Mouse (Mus musculus) heart, adult 2 months (tissue): Measurements from ENCODE around the gene Soga1. TPM values are rescaled to one million over a fixed set of nuclear protein-coding genes. Genes with fewer than 3 reads are reported as not detected.

Experiments
- DNase-seq, 2 experiments: peaks; one replicate each; pipeline ENCODE4 v3.0.0; 2021
- H3K27ac ChIP-seq: fragments of 200-600 bp; 2 replicates; pipeline ENCODE4 v1.8.1; 2022
- H3K27me3 ChIP-seq: fragments of 200-500 bp; 2 replicates; pipeline ENCODE4 v1.6.1; 2012; ENCODE audit warnings: mild to moderate bottlenecking, low read length, inconsistent platforms, mixed read lengths; ENCODE audit not compliant: control insufficient read depth, insufficient read depth
- H3K36me3 ChIP-seq: fragments of 200-500 bp; 2 replicates; pipeline ENCODE4 v1.6.1; 2012; ENCODE audit warnings: low read length, inconsistent platforms; ENCODE audit not compliant: control insufficient read depth, insufficient read depth
- H3K4me1 ChIP-seq: fragments of 200-500 bp; 2 replicates; pipeline ENCODE4 v1.6.1; 2011; ENCODE audit warnings: low read length; ENCODE audit not compliant: control insufficient read depth, insufficient read depth
- H3K4me3 ChIP-seq: fragments of 200-600 bp; 2 replicates; pipeline ENCODE4 v1.8.1; 2022
- H3K79me2 ChIP-seq: fragments of 200-500 bp; replicated peaks from 2 replicates; pipeline ENCODE4 v1.6.1; 2012; ENCODE audit warnings: mild to moderate bottlenecking, inconsistent platforms, low read length, moderate library complexity, mixed read lengths; ENCODE audit not compliant: control insufficient read depth, insufficient read depth
- H3K9ac ChIP-seq: fragments of 200-500 bp; 2 replicates; pipeline ENCODE4 v1.6.1; 2012; ENCODE audit warnings: low read depth, mild to moderate bottlenecking, control low read depth, inconsistent platforms, low read length, mixed read lengths
- CTCF ChIP-seq: fragments of 200-600 bp; IDR thresholded peaks from 2 replicates; pipeline ENCODE4 v1.8.1; 2022; ENCODE audit warnings: antibody characterized with exemption, mild to moderate bottlenecking, moderate library complexity
- EP300 ChIP-seq: fragments of 200-500 bp; IDR thresholded peaks from 2 replicates; pipeline ENCODE4 v1.6.1; 2011; ENCODE audit warnings: low read depth, low read length, control low read depth; ENCODE audit not compliant: insufficient read depth
- POLR2A ChIP-seq: fragments of 200-500 bp; IDR thresholded peaks from 2 replicates; pipeline ENCODE4 v1.6.1; 2011; ENCODE audit warnings: mild to moderate bottlenecking, low read depth, low read length, control low read depth; ENCODE audit not compliant: insufficient read depth
- WGBS: fragments of 180-500 bp; shearing (Covaris S2); methylation state at CpG from one replicate; pipeline ENCODE4 v1.1.7; 2018; 5-methylcytosine and 5-hydroxymethylcytosine counted together
- intact Hi-C: fragments of 180-260 bp; cut with DNase I; formaldehyde crosslinking; loops from one replicate; pipeline ENCODE4 v1.15.1; 2025
- polyA plus RNA-seq: library from polyadenylated mRNA; depleted of rRNA; stranded (reverse); fragments of >200 nt; gene quantifications from 2 replicates; pipeline ENCODE4 v1.2.3, GENCODE M21; 2012
- total RNA-seq, 2 experiments: library from RNA; stranded (reverse); gene quantifications; 2 replicates each; pipeline ENCODE4 v1.2.3; 2021

Soga1 gene
- total and polyA plus RNA-seq, 3 experiments = 4.8 to 11.7 (median 10.0) TPM

- intact Hi-C loops = no loop called here
- TF ChIP-seq EP300 (no peak), CTCF (no peak), POLR2A (no peak)
- H3K27ac ChIP-seq = peak overlapping the region; percentile 70
- H3K27me3 ChIP-seq = no peaks in the 10 kb centered on the region
- DNase-seq = peak; percentile 29 to 48
- H3K79me2 ChIP-seq = peaks cover 2% of the 10 kb centered on the region
- peaks cover 12% of the 10 kb centered on the region for H3K36me3 ChIP-seq
- no peak overlapping the region for H3K4me3 ChIP-seq
- no peak overlapping the region for H3K9ac ChIP-seq
- peaks cover 6% of the 10 kb centered on the region; the same call in 1 of the 2 replicates for H3K4me1 ChIP-seq
- 11% methylated on average over 2 of the region's 2 CpGs for WGBS
These were observed 96.2 kb downstream of the Soga1 start for GRCm38 (mm10) chr2:156982864-156983263.

- no peak overlapping the region for H3K27ac ChIP-seq
- WGBS = 92% methylated on average over 4 of the region's 4 CpGs
- intact Hi-C loops = no loop called here
These were observed 97.8 kb downstream of the Soga1 start for GRCm38 (mm10) chr2:156981291-156981690.

GRCm38 (mm10) chr2:156980059-156980458 is 99.0 kb downstream of the Soga1 start:
- intact Hi-C loops = no loop called here

More at GRCm38 (mm10) chr2:156981291-156981690, 97.8 kb downstream of the Soga1 start:
- no peak for DNase-seq
- H3K4me1 ChIP-seq = peaks cover 8% of the 10 kb centered on the region; the same call in 1 of the 2 replicates
- H3K27me3 ChIP-seq = no peaks in the 10 kb centered on the region
- peaks cover 12% of the 10 kb centered on the region for H3K36me3 ChIP-seq
- H3K9ac ChIP-seq = no peak overlapping the region
- no peak for TF ChIP-seq CTCF
- no peak for TF ChIP-seq EP300
- no peak for TF ChIP-seq POLR2A
- no peaks in the 10 kb centered on the region; the same call in 1 of the 2 replicates for H3K79me2 ChIP-seq
- no peak overlapping the region for H3K4me3 ChIP-seq

GRCm38 (mm10) chr2:156976711-156977110 is 102.3 kb downstream of the Soga1 start:
- no peak overlapping the region; the same call in 1 of the 2 replicates for H3K27ac ChIP-seq
- no peak overlapping the region for H3K4me3 ChIP-seq
- no peaks in the 10 kb centered on the region for H3K79me2 ChIP-seq
- peaks cover 9% of the 10 kb centered on the region for H3K36me3 ChIP-seq
- H3K4me1 ChIP-seq = peaks cover 10% of the 10 kb centered on the region
- intact Hi-C loops = no loop called here
- H3K9ac ChIP-seq = no peak overlapping the region
- no peaks in the 10 kb centered on the region for H3K27me3 ChIP-seq
- TF ChIP-seq POLR2A (no peak), EP300 (no peak), CTCF (no peak)
- no peak for DNase-seq

More at GRCm38 (mm10) chr2:156980059-156980458, 99.0 kb downstream of the Soga1 start:
- Histone ChIP-seq H3K9ac (no peak overlapping the region), H3K27ac (no peak overlapping the region; the same call in 1 of the 2 replicates), H3K36me3 (peaks cover 12% of the 10 kb centered on the region), H3K79me2 (no peaks in the 10 kb centered on the region), H3K27me3 (no peaks in the 10 kb centered on the region), H3K4me1 (peaks cover 8% of the 10 kb centered on the region), H3K4me3 (no peak overlapping the region)
- no peak for TF ChIP-seq CTCF
- no peak for TF ChIP-seq POLR2A
- no peak for TF ChIP-seq EP300
- 22% methylated on average over 2 of the region's 2 CpGs for WGBS
- no peak for DNase-seq

- intact Hi-C loops = no loop called here
- H3K9ac ChIP-seq = no peak overlapping the region
- H3K27ac ChIP-seq = peak overlapping the region; percentile 36
- no peaks in the 10 kb centered on the region for H3K79me2 ChIP-seq
- no peaks in the 10 kb centered on the region for H3K27me3 ChIP-seq
- H3K36me3 ChIP-seq = peaks cover 9% of the 10 kb centered on the region
- no peak overlapping the region for H3K4me3 ChIP-seq
- no peak for DNase-seq
- peaks cover 8% of the 10 kb centered on the region for H3K4me1 ChIP-seq
- WGBS = 11% methylated on average over 2 of the region's 2 CpGs
- TF ChIP-seq POLR2A (no peak), CTCF (no peak), EP300 (no peak)
These were observed 104.1 kb downstream of the Soga1 start for GRCm38 (mm10) chr2:156974967-156975366.

- Histone ChIP-seq H3K79me2 (no peaks in the 10 kb centered on the region), H3K36me3 (peaks cover 8% of the 10 kb centered on the region), H3K4me1 (peaks cover 8% of the 10 kb centered on the region), H3K27me3 (no peaks in the 10 kb centered on the region), H3K4me3 (no peak overlapping the region), H3K9ac (no peak overlapping the region), H3K27ac (peak overlapping the region; percentile 13; the same call in 1 of the 2 replicates)
- peak in 1 of 2 experiments; percentile 24 for DNase-seq
- no peak for TF ChIP-seq POLR2A
- peak; percentile 44 for TF ChIP-seq CTCF
- WGBS = 50% methylated on average over 5 of the region's 5 CpGs
- intact Hi-C loops = no loop called here
These were observed 105.5 kb downstream of the Soga1 start for GRCm38 (mm10) chr2:156973316-156974100.
